Mouse (Mus musculus) gastrocnemius, postnatal 14 days (tissue): Measurements from ENCODE around the gene Slc35a3. TPM values are rescaled to one million over a fixed set of nuclear protein-coding genes. Genes with fewer than 3 reads are reported as not detected.
"Not testable (repeated sequence)": the region's sequence is repeated elsewhere in the genome, so short reads cannot be mapped to it uniquely, and the experiment has no call there.

ENCODE experiments used
- DNase-seq: peaks from one replicate; pipeline ENCODE4 v3.0.0; 2021; ENCODE audit warnings: mixed read lengths
- intact Hi-C: fragments of 180-260 bp; cut with DNase I; formaldehyde crosslinking; loops from one replicate; pipeline ENCODE4 v1.15.1; 2025; ENCODE audit warnings: low total_unique reads
- long read RNA-seq, 2 experiments: library from polyadenylated mRNA; stranded (forward); transcript quantifications; one replicate each; pipeline ENCODE4 v2.0.0; 2021
- total RNA-seq, 2 experiments: library from RNA; stranded (reverse); gene quantifications; 2 replicates each; pipeline ENCODE4 v1.2.3; 2021

The Slc35a3 gene
- 1 to 10 TPM; 8.2 to 8.9 TPM for total RNA-seq
- long read RNA-seq, experiment 1, full-length matches to known transcripts = 1 of 2 reads
- long read RNA-seq, experiment 1, partial matches to known transcripts = 1 of 2 reads
- long read RNA-seq, experiment 1, other reads (novel, unspliced or antisense) = 0 of 2 reads
- long read RNA-seq, experiment 2, full-length matches to known transcripts = 7 of 7 reads
- long read RNA-seq, experiment 2, partial matches to known transcripts = 0 of 7 reads
- long read RNA-seq, experiment 2, other reads (novel, unspliced or antisense) = 0 of 7 reads

DNA sequence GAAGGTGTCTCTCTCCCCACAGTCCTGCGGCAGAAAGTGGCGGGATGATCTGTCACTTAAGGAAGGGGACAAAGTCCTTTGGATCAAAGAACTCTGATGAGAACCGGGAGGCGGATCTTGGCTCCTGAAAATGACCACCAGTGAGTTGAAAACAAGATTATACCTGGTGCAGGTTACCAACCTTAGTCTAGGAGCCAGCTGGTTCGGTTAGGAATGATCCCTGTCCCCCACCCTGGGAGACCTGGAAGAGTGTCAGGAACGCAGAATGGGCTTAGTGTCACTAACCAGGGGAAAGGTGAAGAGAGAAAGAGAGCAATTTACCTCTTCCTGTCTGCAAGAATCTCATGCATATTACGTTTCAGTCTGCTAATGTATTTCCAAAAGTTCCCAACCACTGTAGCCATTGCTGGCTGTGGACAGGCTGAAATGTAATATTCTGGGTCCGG, at the start of gene Slc35a3:
Slc35a3 (minus strand) TSS at position 396 of the 446 bp plus-strand sequence.
- DNase-seq = no peak
- intact Hi-C loops = no loop called here

DNA sequence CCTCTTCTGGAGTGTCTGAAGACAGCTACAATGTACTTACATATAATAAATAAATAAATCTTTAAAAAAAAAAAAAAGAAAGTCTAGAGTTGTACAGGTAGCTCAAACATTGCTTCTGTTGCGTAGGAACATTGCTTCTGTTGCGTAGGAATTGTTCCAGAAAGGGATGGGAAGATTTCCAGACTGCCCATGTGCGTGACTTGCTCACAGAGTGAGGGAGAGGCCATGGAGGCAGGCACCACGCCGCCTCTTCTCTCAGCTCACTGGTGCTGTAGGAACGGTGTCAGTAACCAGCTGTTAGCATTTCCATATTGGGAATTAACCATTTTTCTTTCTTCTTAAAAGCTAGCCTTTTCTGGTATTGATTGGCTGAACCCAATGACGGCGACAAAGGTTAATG, 40.2 kb upstream of the Slc35a3 start:
- intact Hi-C loops = no loop called here
- no peak for DNase-seq

DNA sequence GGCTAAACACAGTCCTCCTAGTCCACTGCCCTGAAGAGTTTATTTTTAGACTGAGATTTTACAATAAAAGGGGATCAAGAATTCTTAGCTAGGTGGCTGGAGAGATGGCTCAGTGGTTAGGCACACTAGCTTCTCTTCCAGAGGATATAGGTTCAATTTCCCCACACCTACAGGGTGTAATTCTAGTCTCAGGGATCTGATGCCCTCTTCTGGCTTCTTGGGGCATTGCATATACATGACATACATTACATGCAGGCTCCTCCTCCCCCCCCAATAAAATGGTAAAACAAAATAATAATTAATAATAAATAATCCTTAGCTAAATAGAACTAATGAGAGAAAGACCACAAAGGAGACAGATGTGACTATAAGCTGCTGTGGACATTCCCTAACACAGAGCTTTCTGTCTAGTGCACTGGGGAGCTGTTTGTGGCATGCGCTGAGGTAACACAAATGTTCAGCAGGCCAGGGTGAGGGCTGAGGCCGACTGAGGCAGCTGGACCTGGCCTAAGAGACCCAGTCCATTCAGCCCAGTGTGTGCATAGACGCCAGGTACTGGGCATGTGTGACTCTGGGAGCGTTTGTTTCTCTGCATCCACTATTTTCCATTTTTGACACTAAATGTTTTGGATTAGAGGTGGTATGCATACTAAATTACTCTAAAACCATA, 38.7 kb upstream of the Slc35a3 start:
- no peak for DNase-seq
- intact Hi-C loops = no loop called here

DNA sequence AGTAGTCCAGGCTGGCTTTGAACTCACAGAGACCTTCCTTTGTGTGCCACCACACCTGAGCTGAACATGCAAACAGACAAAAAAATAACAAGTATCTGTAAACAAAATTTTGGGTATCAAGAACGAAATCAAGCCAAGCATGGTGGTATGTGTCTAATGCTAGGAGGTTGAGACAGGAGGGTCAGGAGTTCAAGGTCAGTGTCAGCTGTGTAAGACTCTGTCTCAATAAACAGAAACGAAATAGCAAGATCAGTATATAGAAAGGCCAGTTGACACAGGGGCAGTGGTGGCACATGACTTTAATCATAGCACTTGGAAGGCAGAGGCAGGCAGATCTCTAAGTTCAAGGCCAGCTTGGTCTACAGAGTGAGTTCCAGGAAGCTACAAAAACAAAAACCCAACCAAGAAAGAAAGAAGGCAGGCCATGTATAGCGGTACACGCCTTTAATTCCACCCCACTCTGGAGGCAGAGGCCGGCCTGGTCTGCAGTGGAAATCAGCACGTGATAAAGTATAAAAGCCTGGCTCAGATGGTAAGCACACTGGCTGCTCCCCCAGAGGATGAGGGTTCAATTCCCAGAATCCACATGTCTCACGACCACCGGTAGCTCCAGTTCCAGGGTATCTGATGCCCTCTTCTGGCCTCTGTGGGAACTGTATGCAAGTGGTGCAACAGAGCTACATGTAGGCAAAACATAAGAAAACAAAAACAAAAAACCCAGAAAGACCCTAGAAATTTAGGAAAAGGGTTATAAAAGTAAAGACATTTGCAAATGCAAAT, 36.0 kb upstream of the Slc35a3 start:
- DNase-seq = no peak
- intact Hi-C loops = no loop called here

DNA sequence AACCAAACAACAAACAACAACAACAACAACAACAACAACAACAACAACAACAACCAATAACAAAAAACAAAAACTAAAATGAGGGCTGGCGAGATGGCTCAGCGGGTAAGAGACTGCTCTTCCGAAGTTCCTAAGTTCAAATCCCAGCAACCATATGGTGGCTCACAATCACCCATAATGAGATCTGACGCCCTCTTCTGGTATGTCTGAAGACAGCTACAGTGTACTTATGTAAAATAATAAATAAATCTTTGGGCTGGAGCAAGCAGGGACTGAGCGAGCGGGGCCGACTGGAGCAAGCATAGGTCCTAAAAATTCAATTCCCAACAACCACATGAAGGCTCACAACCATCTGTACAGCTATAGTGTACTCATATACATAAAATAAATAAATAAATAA, 35.0 kb upstream of the Slc35a3 start:
- intact Hi-C loops, DNase-seq: not testable (repeated sequence)

DNA sequence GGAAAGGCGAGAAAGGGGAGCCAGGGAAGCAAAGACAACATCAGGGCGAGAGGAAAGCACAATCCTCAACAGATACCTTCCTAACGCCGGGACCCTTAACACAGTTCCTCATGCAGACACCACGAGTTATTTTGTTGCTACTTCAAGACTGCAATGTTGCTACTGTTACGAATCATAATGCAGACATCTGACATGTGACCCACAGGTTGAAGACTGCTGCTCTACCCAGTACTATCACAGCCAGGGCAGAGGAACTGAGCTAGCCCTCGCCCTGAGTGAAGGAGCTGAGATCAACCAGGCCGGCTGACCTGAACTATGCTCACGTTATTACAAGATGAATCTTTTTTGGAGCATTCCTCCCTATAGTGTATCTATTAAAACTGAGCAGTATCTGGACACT, 28.3 kb upstream of the Slc35a3 start:
- DNase-seq = no peak
- intact Hi-C loops = no loop called here

DNA sequence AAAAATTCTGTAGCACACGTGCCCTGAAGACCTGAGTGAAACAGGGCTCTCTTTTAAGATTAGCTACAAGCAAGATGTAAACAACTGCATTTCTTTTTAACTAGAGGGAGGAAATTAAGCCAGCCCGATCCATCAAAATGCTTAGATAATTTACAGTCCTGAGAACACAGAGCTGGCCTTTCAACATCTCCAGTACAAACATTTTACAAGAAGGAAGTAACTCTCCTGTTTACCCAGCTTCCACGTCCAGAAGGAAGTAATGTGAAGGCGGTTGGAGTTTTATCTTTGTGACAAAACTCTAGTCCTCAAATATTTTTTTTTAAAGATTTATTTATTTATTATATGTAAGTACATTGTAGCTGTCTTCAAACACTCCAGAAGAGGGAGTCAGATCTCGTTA, 27.5 kb upstream of the Slc35a3 start:
- intact Hi-C loops = no loop called here
- no peak for DNase-seq

DNA sequence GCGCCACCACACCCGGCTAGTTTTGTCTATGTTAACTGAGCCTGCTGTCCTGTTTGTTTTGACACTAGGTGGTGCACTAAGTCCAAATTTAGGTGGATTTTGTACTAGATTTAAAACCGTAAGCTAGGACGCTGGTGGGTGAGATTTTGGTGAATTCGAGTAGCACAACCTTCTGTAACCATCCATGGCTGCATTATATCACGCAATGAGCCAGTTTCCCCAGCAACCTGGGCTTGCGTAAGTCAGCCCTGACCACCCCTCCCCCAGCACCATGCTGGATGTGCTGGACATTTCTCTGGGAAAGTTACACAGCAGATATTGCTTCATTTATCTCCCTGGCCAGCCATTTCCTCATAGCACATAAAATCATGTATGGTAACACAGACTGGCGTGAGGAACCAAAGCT, 24.7 kb upstream of the Slc35a3 start:
- intact Hi-C loops = no loop called here
- no peak for DNase-seq

DNA sequence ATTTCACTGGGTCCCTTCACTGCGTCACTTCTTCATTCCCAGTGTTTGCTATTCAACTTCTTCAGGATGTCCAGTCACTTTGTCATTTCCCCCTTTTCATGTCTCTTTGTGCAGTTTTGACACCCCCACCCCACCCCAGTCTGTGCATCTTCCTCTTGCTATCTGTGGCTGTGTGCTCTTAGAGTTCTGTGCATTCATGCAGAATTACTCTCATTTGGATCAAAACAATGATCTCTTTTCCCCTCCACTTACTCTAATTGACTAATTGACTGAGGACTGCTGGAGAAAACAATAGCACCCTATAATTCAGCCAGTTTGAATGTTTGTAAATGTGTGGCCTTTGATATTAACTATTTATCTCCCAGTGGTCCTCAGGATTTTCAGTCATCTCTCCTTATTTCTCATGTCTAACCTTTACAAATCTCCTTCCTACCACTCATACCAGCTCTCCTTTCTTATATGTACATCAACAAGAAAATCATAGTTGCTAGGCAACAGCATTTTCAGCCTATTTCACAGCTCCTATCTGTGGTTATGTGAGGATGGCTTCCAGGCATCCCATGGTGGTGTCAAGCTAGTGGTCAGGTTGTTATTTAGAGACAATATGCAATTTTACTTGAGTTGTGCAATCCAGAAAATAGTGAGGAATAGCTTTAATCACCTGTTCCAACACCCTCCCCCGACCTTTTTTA, 17.0 kb upstream of the Slc35a3 start:
- intact Hi-C loops = no loop called here
- DNase-seq = no peak

DNA sequence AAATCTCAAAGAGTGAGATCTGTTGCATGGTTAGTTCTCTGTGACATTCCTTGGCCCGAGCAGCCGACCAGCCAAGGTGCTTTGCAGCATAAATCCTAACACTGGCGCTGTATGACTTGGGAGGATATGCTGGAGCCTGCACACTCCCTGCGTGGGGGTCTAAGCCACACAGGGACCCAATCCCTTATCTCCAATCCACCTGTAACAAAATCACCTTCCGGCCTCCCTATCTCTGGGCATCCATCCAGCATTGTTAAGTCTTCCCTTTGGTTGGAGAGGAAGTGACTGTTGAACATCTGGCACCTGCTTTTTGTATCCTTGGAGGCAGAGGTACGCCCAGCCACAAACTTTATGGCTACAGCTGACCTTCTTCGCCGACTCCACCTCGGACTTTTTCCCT, 14.2 kb upstream of the Slc35a3 start:
- no peak for DNase-seq
- intact Hi-C loops = no loop called here

DNA sequence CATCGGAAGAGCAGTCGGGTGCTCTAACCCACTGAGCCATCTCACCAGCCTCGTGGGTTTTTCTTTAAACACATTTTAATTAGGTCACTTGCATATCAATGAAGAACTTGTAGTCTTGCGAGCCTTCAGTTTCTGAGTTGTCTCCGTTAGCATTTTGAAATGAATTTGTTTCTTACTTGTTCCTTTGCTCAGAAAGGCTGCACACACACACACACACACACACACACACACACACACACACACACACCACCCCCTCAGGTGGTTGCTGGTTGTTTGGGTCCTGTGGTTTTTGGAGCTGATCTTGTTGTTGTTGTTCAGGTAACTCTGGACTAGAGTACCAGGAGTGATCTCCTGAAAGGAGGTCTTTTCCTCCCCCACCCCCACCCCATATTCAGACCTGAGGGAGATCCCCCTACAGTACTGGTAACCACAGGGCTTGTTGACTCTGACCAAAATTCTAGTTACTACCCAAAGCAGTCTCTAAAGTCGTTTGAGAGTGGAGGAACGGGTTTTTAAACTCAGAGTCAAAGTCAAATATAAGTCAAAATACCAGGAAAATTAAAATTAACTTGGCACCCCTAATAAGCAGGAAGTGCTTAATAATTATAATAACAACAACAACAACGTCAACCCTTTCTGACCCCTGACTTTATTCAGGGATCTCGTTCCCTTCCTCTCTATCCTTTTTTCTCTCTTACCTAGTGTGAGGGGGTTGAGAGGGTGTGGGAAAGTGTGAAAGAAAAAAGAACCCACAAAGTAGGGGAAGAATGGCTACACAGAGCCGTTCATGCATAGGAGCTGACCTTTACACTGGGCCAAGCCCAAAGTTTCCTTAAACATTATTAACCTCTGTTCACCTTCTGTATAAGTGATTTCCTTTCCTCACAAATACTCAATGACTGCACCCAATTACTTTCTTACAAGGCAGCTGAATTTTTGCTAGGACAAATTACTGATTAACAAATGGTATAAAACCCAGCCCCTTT, 11.2 kb upstream of the Slc35a3 start:
- DNase-seq = no peak
- intact Hi-C loops = no loop called here

DNA sequence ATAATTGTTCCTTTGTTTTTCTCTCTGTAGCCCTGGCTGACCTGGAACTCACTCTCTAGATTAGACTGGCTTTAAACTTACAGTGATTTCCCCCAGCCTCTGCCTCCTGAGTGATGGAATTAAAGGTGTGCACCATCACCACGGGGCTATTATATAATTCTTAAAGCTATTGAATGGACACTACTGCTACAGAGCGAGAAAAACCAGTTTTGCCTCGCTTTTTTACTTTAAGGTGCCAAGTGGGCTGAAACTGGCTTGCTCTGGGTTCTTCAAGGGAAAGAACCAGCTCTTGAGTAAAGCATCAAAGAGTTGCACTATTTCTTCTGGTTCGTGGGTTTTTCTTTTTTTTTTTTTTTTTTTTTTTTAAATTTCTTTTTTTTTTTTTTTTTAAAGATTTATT, 10.3 kb upstream of the Slc35a3 start:
- intact Hi-C loops = no loop called here
- DNase-seq = no peak

DNA sequence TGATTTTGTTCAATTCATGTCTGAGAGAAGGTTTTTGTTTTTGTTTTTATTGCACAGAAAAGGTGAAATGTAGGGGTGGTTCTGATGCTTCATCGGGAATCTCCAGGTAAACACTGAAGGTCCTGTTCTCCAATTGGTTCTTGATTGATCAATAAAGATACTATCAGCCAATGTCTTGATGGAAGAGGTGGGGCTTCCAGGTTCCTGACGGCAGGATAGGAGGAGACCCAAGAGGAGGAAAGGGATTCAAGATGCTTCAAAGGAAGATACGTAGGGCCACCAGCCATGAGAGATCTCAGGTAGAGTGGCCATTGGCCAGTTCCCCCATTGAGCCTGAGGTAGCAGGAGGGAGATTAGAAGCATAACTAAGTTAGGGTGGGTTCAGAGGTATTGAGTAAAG, 6.3 kb upstream of the Slc35a3 start:
- intact Hi-C loops = no loop called here
- no peak for DNase-seq

DNA sequence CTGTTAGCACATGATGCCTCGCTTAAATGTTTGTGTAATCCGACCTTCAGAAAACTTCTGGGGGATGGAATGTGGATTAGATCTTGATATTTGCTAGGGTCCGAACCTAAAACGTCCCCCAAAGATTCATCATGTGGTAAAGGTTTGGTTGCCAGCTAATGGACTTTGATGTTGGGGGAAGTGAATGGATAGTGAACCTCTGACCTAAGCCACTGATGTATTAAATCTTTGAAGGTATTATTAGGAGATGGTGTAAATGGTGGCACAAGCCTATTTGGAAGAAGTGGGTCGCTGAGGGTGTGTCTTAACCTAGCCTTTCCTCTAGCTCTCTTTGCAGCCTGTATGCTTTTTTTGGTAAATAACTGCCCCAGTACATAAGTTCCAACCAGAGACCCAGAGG, 400 bp upstream of the Slc35a3 start:
- intact Hi-C loops = no loop called here
- DNase-seq = no peak

DNA sequence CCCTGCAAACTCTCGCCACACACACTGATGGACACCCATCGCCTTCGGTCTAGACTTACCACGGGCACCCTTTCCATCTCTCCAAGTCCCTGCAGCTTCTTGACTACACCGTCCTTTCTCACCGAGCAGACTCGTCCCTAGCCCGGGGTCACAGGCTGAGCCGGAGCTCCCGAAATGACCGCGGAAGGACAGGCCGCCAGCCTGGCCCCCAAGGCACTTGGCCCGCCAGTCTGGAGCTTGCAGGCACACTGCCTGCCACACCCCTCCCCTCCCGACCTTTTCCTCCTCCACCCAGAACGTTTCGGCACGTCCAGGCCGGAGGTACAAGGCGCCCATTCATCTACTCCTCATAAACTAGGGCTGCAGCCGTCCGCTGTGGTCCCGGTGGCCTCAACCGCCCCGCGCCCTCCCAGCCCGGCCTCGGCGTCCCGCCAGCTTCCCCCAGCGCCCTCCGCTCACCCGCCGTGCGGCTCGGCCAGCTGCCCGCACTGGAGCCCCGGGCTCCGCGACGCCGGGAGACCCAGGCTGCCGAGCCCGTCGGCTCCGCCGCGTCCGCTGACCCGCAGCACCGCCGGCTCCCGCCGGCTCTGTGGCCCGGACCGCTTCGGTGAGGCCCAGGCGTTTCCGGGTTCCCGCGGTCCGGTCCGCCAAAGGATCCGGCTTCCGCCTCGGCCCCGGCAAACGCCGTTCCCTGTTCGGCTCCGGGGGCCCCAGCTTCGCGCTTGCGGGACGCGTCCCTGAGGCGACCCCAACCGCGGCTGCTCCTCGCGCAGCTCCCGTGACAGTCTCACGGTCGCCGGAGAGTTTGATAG, 801 bp downstream of the Slc35a3 start:
- peak; percentile 86 for DNase-seq
- intact Hi-C loops = no loop called here

DNA sequence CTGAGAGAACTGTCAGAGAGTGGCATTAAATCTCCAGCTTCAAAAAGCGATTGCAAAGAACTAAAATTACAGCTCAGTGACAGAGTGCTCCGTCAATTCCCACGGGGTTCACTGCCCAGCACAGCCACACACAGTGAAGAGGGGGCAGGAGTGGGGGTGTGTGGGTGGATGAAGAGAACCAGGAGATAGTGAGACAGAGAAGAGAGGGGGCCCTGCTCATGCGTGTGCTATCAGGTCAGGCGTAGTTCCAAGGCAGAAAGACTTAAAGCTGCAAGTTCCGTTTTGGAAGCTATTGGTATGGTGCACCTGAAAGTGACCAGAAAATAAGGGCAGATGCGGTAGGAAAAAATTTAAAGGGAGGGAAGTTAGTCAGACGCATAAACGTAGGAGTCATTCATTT, 1.7 kb downstream of the Slc35a3 start:
- DNase-seq = no peak
- intact Hi-C loops = no loop called here

DNA sequence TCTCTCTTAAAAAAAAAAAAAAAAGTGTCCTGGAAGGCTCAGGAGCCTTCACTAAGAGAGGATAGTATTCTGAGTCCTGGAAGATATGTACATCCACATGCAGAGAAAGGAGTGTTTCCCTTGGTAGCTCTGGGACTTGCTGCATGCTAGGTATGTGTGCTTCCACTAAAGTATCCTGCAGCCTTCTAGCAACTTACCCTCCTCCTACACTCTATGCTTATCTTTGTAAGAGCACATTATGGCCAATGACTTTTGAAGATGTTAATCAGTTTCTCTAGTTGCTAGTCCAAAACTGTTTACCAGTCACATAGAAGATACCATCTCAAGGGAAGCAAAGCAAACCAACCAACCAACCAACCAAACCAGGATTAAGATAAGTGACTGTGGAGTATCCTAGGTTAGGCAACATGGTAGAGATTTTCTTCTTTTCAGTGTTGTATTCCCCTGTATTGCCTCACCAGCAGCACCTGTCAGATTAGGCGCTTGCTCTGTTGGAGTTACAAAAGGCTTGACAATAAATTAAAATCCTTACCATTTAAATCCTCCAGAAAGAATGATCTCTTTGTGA, 6.9 kb downstream of the Slc35a3 start:
- intact Hi-C loops = no loop called here
- DNase-seq = no peak

DNA sequence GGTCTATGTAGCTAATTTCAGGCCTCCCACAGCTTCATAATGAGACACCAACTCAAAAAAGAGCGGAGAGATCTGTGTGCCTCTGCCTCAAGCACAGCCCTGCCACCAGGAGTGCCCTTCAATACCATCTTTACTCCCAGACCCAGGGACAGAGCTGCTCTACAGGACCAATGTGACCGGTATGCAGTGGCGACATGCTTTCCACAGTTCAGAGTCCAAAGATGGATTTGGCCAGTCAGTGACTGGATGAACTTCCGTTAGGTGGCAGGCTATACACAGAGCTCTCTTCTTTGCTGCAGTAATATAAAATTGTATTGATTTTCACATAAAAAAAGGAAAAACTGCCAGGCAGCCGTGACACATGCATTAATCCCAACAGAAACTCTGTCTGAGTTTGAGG, 8.8 kb downstream of the Slc35a3 start:
- DNase-seq = no peak
- intact Hi-C loops = no loop called here
